Mouse (Mus musculus): ENCODE results near the gene Washc3. TPM values are rescaled to one million over a fixed set of nuclear protein-coding genes. Genes with fewer than 3 reads are reported as not detected.

Gene Washc3
- polyA plus RNA-seq, 1 experiment from 2014 or later, result 70.5 TPM

DNA sequence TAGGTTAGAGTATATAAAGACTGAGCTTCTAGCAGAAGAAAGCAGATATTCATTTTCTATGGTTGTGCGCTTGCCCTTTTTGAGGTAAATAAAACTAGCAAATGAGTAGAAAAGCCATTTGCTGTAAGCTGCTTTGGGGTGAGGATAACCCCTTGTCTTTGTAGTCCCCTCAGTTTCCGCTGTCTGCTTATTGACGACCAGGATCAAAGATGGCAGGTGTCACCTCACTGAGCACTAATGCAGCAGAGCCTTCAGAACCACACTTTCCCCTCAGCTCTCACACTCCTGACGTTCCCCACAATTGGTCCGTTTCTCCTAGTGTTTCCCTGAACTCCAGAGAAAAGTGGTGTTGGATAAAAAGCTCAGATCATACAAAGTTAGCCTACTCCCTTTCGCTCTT, 2.3 kb downstream of the Washc3 start:
- no peaks in the 10 kb centered on the region for H3K27me3 ChIP-seq (ENCODE audit: insufficient read depth, low read length)
- H3K9ac ChIP-seq (replicated peaks; ENCODE audit: low read length), result no peak overlapping the region
- H3K4me2 ChIP-seq (replicated peaks; ENCODE audit: low read depth, low read length), result no peak overlapping the region
- peaks cover 6% of the 10 kb centered on the region; the same call in 1 of the 2 replicates for H3K36me3 ChIP-seq (ENCODE audit: insufficient read depth, low read length)
- no peak for ATAC-seq (ENCODE audit: low FRiP score, low TSS enrichment)
- H3K9me3 ChIP-seq (ENCODE audit: low read length), result no peaks in the 10 kb centered on the region
- WGBS, result 88% methylated on average over 6 of the region's 6 CpGs
- H3K27ac ChIP-seq (ENCODE audit: low read length), result no peak overlapping the region
- H3K4me3 ChIP-seq (ENCODE audit: low read length), result no peak overlapping the region
- H3K4me1 ChIP-seq (ENCODE audit: insufficient read depth, low read length), result peaks cover 4% of the 10 kb centered on the region; the same call in 1 of the 2 replicates

DNA sequence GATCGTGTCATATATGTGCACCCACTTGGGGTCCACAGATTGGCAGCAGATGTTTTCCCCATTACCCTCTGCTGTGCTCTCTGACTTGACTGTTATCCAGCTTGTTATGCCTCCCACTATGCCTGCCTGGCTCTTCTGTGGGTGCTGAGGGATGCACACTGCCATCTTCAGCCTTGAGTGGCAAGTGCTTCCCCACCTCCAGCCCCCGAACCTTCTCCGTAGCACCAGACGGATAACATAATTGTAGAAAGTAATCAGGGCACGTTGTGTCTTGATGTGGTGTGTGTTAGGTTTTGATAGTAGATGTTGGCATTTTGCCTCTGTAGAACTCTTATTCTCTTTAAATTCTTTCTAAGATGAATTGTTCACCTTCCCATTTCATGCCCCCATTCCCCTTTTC, 11.8 kb downstream of the Washc3 start:
- Histone ChIP-seq H3K27me3 (ENCODE audit: insufficient read depth, low read length) (no peaks in the 10 kb centered on the region), H3K27ac (ENCODE audit: low read length) (no peak overlapping the region), H3K4me1 (ENCODE audit: insufficient read depth, low read length) (no peaks in the 10 kb centered on the region), H3K9me3 (ENCODE audit: low read length) (no peaks in the 10 kb centered on the region), H3K36me3 (ENCODE audit: insufficient read depth, low read length) (peaks cover 8% of the 10 kb centered on the region), H3K4me2 (replicated peaks; ENCODE audit: low read depth, low read length) (no peak overlapping the region), H3K9ac (replicated peaks; ENCODE audit: low read length) (no peak overlapping the region), H3K4me3 (ENCODE audit: low read length) (no peak overlapping the region)
- 93% methylated on average over 5 of the region's 5 CpGs for WGBS
- ATAC-seq (ENCODE audit: low FRiP score, low TSS enrichment), result no peak

DNA sequence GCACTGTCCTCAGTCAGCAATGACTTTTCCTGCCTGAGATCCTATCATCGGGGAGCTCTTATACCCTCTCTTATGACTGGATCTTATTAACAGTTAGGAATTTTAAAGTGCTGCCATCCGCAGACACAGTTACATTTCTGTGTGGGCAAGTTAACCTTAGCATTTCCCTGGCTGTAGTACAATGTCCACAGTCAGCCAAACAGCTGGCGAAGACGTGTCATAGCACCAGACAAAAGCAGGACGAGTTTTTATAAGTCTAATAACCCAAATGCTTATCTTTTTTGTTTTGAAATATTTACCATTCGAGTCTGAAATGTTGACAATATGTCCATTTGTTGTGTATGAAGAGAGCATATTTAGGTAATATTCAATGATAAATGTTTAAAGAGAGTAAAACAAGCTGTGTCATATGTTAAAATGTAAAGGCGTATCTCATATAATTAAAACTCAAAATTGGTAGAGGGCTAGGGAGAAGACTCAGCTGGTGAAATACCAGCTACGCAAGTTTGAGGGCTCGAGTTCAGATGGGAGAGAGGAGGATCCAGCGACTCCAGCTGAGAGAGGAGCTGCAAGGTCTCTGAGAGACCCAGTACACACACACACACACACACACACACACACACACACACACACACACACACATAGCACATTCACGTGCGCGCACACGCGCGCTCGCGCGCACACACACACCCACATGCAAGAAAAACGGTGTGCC, 14.1 kb downstream of the Washc3 start:
- Histone ChIP-seq H3K27me3 (ENCODE audit: insufficient read depth, low read length) (no peaks in the 10 kb centered on the region), H3K9me3 (ENCODE audit: low read length) (no peaks in the 10 kb centered on the region), H3K4me3 (ENCODE audit: low read length) (no peak overlapping the region), H3K36me3 (ENCODE audit: insufficient read depth, low read length) (peaks cover 8% of the 10 kb centered on the region), H3K27ac (ENCODE audit: low read length) (no peak overlapping the region), H3K4me1 (ENCODE audit: insufficient read depth, low read length) (no peaks in the 10 kb centered on the region), H3K4me2 (replicated peaks; ENCODE audit: low read depth, low read length) (no peak overlapping the region), H3K9ac (replicated peaks; ENCODE audit: low read length) (no peak overlapping the region)
- no peak for ATAC-seq (ENCODE audit: low FRiP score, low TSS enrichment)
- WGBS, result 93% methylated on average over 20 of the region's 20 CpGs

DNA sequence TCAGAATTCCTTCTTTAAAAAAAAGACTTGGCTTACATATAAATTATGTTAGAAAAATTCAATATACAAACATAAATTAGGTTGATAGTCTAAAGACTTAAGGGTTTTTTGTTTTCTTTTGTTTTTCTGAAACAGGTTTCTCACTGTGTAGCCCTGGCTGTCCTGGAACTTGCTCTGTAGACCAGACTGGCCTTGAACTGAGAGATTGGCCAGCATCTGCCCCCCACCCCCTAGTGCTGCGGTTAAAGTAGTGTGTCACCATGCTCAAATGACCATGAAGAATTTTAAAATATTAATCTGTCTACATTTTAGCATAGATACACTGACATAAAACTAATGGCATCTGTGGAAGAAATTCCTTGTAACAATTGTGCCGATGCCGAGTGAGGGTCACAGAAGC, 17.3 kb downstream of the Washc3 start:
- over 99% methylated on average over 3 of the region's 3 CpGs for WGBS
- H3K9me3 ChIP-seq (ENCODE audit: low read length), result no peaks in the 10 kb centered on the region
- H3K27me3 ChIP-seq (ENCODE audit: insufficient read depth, low read length), result no peaks in the 10 kb centered on the region

DNA sequence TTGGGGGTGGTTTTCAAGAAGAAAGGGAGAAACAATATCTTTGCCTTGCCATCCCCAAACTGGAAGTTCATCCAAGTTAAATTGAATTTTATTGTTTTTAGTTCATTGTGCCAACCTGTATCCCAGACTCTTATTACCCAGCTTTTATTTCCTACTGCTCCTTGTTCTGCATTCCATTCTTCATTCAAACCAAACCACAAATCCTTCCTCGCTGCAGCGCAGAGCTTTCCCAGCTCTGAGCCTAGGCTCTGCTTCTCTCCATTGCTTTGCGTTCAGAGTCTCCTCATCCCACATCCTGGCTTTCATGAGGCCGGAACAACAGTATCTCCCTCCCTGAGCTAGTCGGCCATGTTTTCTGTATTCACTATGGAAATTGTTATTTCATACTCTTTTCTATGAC, 20.8 kb downstream of the Washc3 start:
- Histone ChIP-seq H3K27ac (ENCODE audit: low read length) (no peak overlapping the region), H3K36me3 (ENCODE audit: insufficient read depth, low read length) (0 out of 2 replicates have a peak, but pooled peaks cover 3% of the 10 kb centered on the region), H3K9me3 (ENCODE audit: low read length) (no peaks in the 10 kb centered on the region), H3K4me2 (replicated peaks; ENCODE audit: low read depth, low read length) (no peak overlapping the region), H3K4me3 (ENCODE audit: low read length) (no peak overlapping the region), H3K9ac (replicated peaks; ENCODE audit: low read length) (no peak overlapping the region), H3K4me1 (ENCODE audit: insufficient read depth, low read length) (no peaks in the 10 kb centered on the region), H3K27me3 (ENCODE audit: insufficient read depth, low read length) (no peaks in the 10 kb centered on the region)
- WGBS, result 82% methylated on average over 5 of the region's 5 CpGs
- ATAC-seq (ENCODE audit: low FRiP score, low TSS enrichment), result no peak

More for the DNA sequence above, 17.3 kb downstream of the Washc3 start:
- Histone ChIP-seq H3K4me3 (ENCODE audit: low read length) (no peak overlapping the region), H3K9ac (replicated peaks; ENCODE audit: low read length) (no peak overlapping the region), H3K36me3 (ENCODE audit: insufficient read depth, low read length) (peaks cover 9% of the 10 kb centered on the region; the same call in 1 of the 2 replicates), H3K4me2 (replicated peaks; ENCODE audit: low read depth, low read length) (no peak overlapping the region), H3K27ac (ENCODE audit: low read length) (no peak overlapping the region), H3K4me1 (ENCODE audit: insufficient read depth, low read length) (no peaks in the 10 kb centered on the region)
- ATAC-seq (ENCODE audit: low FRiP score, low TSS enrichment), result no peak

DNA sequence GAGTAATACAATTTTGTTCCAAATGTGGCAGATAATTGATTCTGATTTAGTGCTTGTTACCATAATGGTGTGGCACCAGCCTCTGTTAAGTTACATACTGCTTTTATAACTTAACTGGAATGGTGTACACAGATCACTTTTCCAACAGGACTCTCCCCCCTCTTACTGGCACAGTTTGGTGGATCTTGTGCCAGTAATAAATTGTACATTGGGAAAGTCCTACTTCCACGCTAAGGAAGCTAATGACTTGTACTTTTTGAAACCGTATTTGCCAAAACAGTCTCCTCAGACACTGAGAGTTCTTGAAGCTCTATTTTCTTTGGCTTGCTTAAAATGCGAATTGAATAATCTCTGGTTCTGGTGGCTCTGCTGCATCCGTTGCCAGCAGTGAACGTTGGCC, 24.5 kb downstream of the Washc3 start:
- H3K9me3 ChIP-seq (ENCODE audit: low read length), result no peaks in the 10 kb centered on the region
- H3K4me2 ChIP-seq (replicated peaks; ENCODE audit: low read depth, low read length), result no peak overlapping the region
- H3K4me1 ChIP-seq (ENCODE audit: insufficient read depth, low read length), result no peaks in the 10 kb centered on the region
- no peak overlapping the region for H3K27ac ChIP-seq (ENCODE audit: low read length)
- no peak overlapping the region for H3K9ac ChIP-seq (replicated peaks; ENCODE audit: low read length)
- ATAC-seq (ENCODE audit: low FRiP score, low TSS enrichment), result no peak
- peaks cover 3% of the 10 kb centered on the region; the same call in 1 of the 2 replicates for H3K36me3 ChIP-seq (ENCODE audit: insufficient read depth, low read length)
- H3K27me3 ChIP-seq (ENCODE audit: insufficient read depth, low read length), result no peaks in the 10 kb centered on the region
- no peak overlapping the region for H3K4me3 ChIP-seq (ENCODE audit: low read length)
- 74% methylated on average over 5 of the region's 5 CpGs for WGBS

DNA sequence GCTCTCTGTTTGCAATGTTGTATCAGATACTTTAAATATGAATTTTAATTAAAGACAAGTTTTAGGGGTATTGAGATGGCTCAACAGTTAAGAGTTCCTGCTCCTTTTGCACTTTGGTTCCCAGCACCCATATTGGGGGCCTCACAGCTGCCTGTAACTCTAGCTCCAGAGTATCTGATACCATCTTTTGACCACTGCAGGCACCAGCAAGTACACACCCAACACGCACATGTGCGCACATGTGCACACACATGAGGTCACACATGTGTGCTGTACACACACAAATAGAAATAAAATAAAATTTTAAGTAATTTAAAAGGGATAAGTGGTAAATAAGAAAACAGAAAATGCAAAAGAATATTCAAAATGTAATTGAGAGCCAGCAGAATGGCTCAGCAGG, 27.1 kb downstream of the Washc3 start:
- WGBS, result 92% methylated on average over 2 of the region's 2 CpGs
- no peak for ATAC-seq (ENCODE audit: low FRiP score, low TSS enrichment)
- H3K36me3 ChIP-seq (ENCODE audit: insufficient read depth, low read length), result no peaks in the 10 kb centered on the region; the same call in 1 of the 2 replicates
- no peaks in the 10 kb centered on the region for H3K9me3 ChIP-seq (ENCODE audit: low read length)
- H3K9ac ChIP-seq (replicated peaks; ENCODE audit: low read length), result no peak overlapping the region
- no peak overlapping the region for H3K4me3 ChIP-seq (ENCODE audit: low read length)
- H3K4me1 ChIP-seq (ENCODE audit: insufficient read depth, low read length), result peaks cover 6% of the 10 kb centered on the region; the same call in 1 of the 2 replicates
- no peak overlapping the region for H3K27ac ChIP-seq (ENCODE audit: low read length)
- no peaks in the 10 kb centered on the region for H3K27me3 ChIP-seq (ENCODE audit: insufficient read depth, low read length)
- no peak overlapping the region for H3K4me2 ChIP-seq (replicated peaks; ENCODE audit: low read depth, low read length)

DNA sequence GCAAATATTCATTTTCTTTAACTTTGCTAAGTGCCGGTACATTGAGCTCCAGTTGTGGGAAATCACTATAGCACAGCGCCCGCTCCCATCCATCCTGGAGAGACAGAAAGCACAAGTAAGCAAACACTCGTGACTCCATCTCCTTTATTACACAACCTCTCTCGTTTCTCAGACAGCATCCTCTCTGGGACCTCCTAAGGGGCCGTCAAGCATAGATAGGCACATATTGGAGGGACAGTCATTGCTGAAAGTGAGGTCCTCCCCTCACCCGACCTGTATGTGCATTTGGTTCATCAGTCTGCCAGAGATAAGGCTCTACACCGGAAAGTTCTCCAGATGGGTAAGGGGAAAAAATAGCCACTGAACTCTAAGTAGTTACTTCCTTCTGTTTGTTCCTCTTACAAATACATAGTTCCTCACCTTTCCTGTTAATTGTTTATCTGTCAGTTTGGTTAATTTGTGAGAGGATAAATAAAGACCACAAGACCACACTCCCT, 27.7 kb downstream of the Washc3 start:
- H3K27me3 ChIP-seq (ENCODE audit: insufficient read depth, low read length), result no peaks in the 10 kb centered on the region
- no peaks in the 10 kb centered on the region for H3K9me3 ChIP-seq (ENCODE audit: low read length)
- peak; percentile 46 for ATAC-seq (ENCODE audit: low FRiP score, low TSS enrichment)
- H3K36me3 ChIP-seq (ENCODE audit: insufficient read depth, low read length), result no peaks in the 10 kb centered on the region; the same call in 1 of the 2 replicates
- no peak overlapping the region for H3K4me2 ChIP-seq (replicated peaks; ENCODE audit: low read depth, low read length)
- no peak overlapping the region for H3K4me3 ChIP-seq (ENCODE audit: low read length)
- peaks cover 6% of the 10 kb centered on the region; the same call in 1 of the 2 replicates for H3K4me1 ChIP-seq (ENCODE audit: insufficient read depth, low read length)
- H3K27ac ChIP-seq (ENCODE audit: low read length), result no peak overlapping the region
- H3K9ac ChIP-seq (replicated peaks; ENCODE audit: low read length), result no peak overlapping the region
- 68% methylated on average over 8 of the region's 8 CpGs for WGBS

DNA sequence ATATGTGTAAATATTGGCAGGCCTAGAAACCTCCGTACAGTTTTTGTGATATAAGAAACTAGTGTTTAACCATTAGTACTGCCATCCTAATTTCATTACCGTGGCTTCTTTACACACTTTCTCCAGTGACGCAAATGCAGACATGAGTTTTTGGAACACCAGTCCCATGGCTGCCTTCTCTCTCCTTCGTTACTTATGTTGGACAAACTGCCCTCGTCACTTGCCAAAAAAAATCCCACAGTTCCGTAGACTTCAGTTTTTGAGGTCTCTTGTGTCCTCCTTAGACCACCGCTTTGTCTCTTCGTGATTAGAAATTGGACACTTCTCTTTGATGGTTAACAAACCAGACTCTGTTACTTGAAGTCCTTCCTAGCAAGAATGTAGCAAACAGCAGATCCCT, 30.8 kb downstream of the Washc3 start:
- no peak for ATAC-seq (ENCODE audit: low FRiP score, low TSS enrichment)
- H3K27ac ChIP-seq (ENCODE audit: low read length), result no peak overlapping the region
- H3K9ac ChIP-seq (replicated peaks; ENCODE audit: low read length), result no peak overlapping the region
- H3K4me3 ChIP-seq (ENCODE audit: low read length), result no peak overlapping the region
- H3K27me3 ChIP-seq (ENCODE audit: insufficient read depth, low read length), result no peaks in the 10 kb centered on the region
- H3K4me1 ChIP-seq (ENCODE audit: insufficient read depth, low read length), result peaks cover 6% of the 10 kb centered on the region; the same call in 1 of the 2 replicates
- H3K9me3 ChIP-seq (ENCODE audit: low read length), result no peaks in the 10 kb centered on the region
- WGBS, result 61% methylated on average over 8 of the region's 8 CpGs
- peaks cover 9% of the 10 kb centered on the region; the same call in 1 of the 2 replicates for H3K36me3 ChIP-seq (ENCODE audit: insufficient read depth, low read length)
- H3K4me2 ChIP-seq (replicated peaks; ENCODE audit: low read depth, low read length), result no peak overlapping the region

DNA sequence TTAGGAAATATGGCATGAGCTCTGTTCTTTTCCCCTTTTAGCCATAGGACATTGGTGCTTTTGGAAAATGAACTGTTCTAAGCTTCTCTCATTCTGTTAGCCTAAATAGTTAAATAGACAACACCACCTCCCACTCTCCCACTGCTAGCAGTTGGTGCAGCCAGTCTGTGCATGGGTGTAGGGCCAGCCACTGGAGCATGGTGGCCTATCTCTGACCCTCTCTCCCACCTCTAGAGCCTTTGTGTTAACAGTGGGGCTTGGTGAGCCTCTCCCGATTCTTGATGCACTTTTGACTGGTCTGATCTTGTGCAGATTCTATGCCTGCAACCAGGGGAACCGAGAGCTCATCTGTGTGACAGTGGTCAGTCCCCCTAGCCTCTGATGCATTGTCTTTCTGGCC, 31.9 kb downstream of the Washc3 start:
- H3K36me3 ChIP-seq (ENCODE audit: insufficient read depth, low read length), result peaks cover 12% of the 10 kb centered on the region; the same call in 1 of the 2 replicates
- no peak overlapping the region for H3K4me3 ChIP-seq (ENCODE audit: low read length)
- ATAC-seq (ENCODE audit: low FRiP score, low TSS enrichment), result peak; percentile 63; the same call in 1 of the 2 replicates
- no peaks in the 10 kb centered on the region for H3K27me3 ChIP-seq (ENCODE audit: insufficient read depth, low read length)
- 52% methylated on average over 2 of the region's 2 CpGs for WGBS
- H3K9ac ChIP-seq (replicated peaks; ENCODE audit: low read length), result no peak overlapping the region
- H3K9me3 ChIP-seq (ENCODE audit: low read length), result no peaks in the 10 kb centered on the region
- H3K27ac ChIP-seq (ENCODE audit: low read length), result no peak overlapping the region
- H3K4me2 ChIP-seq (replicated peaks; ENCODE audit: low read depth, low read length), result no peak overlapping the region
- H3K4me1 ChIP-seq (ENCODE audit: insufficient read depth, low read length), result peaks cover 6% of the 10 kb centered on the region; the same call in 1 of the 2 replicates

Data from kidney, embryonic 16.5 days (tissue).